Mouse (Mus musculus): ENCODE measurements at regions not wholly inside any gene's neighbourhood (a gene's known extent, or its start where the extent isn't known, plus 50 kb on each side); places are given as distances from the start of the nearest gene placed in this dataset.

GRCm38 (mm10) chr5:45062567-45062966 lies 263.1 kb upstream of the Ldb2 start:
- no peak for ATAC-seq (replicated peaks; ENCODE audit: low read depth, poor library complexity, severe bottlenecking)

DNA sequence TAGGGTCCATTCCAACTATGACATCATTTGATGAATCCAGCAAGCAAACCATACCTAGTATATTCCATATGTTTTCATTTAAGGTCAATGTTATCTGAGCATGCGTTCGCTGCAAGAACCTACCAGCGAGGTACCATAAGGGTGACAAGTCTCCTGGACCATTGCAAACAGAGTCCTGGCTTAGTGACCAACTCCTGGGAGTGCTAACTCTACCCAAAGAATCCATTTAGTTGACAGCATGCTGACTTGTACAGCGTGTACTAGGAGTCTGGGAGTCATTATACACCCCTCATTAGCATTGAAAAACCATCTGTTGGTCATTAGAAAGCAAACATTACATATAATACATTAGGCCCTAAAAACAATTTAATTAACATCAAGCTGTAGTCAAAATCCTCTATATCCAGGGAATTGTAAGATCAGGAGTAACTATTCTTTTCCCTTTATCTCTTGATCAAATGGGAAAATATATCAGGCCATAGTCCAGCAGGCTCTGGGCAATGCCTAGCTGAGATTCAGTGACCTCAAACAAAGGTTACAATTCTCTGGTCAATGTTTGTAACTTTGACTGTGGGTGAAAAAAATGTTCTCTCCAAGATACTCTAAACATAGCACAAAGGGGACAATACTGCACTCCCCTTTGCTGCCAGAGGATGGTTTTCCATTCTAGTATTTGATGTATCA lies 255.9 kb upstream of the Ldb2 start:
- no peak for ATAC-seq (replicated peaks; ENCODE audit: low read depth, poor library complexity, severe bottlenecking)

GRCm38 (mm10) chr5:45049410-45049809 lies 249.9 kb upstream of the Ldb2 start:
- ATAC-seq (replicated peaks; ENCODE audit: low read depth, poor library complexity, severe bottlenecking), result no peak

- ATAC-seq (replicated peaks; ENCODE audit: low read depth, poor library complexity, severe bottlenecking), result no peak
Measured at GRCm38 (mm10) chr5:45042914-45043313, 243.4 kb upstream of the Ldb2 start.

DNA sequence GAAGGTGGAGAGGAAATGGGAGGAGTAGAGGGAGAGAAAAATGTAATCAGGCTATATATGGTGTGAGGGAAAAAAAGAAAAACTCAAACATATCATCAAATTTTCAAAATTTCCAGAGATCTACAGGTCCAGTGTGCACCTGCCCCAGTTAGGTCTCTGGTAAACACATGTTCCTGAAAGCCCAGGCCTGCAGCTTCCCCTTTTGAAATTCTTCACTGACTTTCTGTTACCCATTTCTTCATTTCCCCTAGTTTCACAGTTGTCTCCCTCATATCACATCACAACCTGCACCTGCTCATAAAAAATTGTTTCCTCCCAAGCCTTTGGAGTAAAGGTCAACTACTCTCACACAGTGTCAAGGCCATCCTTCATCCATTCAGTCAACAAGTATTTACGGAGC lies 236.9 kb upstream of the Ldb2 start:
- peak; percentile 54 for ATAC-seq (replicated peaks; ENCODE audit: low read depth, poor library complexity, severe bottlenecking)

GRCm38 (mm10) chr5:45033146-45033545 lies 233.7 kb upstream of the Ldb2 start:
- ATAC-seq (replicated peaks; ENCODE audit: low read depth, poor library complexity, severe bottlenecking), result no peak

DNA sequence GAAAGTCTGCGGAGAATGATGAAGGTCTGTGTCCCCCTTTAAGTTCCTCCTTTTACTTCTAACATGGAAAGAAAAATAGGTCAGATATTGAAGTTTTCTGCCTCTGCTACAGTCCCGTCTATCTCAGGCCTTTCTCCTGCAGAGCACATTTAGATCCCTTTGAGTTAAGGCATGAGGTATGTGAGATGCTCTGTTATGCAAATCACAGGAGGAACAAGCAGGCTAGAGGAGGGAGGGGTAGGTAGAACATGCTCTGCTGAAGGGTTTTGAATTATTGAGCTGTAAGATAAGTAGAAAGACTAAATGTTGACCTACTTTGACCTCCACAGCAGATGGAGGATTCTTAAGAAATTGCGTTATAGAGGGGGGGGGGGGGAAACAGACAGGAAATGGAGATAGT lies 228.4 kb upstream of the Ldb2 start:
- ATAC-seq (replicated peaks; ENCODE audit: low read depth, poor library complexity, severe bottlenecking), result no peak

DNA sequence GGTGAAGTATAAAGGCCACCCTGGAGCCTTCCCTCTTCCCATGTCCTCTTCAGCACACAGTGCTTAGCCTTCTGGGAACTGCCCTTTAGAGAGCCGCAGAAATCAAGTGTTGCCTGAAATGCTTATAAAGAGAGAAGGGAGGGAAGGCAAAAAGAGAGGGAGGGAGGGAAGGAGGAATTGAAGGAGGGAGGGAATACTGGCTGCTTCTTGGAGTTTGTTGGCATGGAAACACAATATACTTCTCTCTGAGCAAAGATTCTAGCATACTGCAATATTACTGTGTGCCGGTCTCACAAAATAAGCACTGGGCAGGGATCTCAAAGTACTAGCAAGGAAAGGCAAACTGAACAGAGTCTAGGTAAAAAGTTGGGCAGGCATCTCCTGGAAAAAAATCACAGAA lies 225.9 kb upstream of the Ldb2 start:
- ATAC-seq (replicated peaks; ENCODE audit: low read depth, poor library complexity, severe bottlenecking), result no peak

DNA sequence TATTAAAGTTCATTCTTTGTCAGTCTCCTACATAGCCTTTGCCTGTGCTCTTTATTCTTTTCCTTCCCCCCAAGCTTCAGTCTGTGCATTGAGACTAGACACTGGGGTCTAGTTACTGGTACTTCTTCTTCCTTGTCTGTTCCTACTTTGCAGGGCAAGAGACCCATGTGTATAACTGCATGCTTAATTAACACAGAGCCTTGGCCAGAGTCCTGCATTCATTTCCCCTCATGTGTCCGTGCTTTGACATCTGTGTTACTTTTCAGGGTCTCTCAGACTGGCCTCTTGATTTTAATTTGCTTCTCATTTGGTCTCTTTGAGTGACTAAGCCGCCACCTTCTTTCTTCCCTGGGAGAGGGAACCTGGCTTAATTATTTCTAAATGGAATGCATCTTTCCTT lies 208.4 kb upstream of the Ldb2 start:
- no peak for ATAC-seq (replicated peaks; ENCODE audit: low read depth, poor library complexity, severe bottlenecking)

- no peak for ATAC-seq (replicated peaks; ENCODE audit: low read depth, poor library complexity, severe bottlenecking)
Measured at GRCm38 (mm10) chr5:45000996-45001395, 201.5 kb upstream of the Ldb2 start.

DNA sequence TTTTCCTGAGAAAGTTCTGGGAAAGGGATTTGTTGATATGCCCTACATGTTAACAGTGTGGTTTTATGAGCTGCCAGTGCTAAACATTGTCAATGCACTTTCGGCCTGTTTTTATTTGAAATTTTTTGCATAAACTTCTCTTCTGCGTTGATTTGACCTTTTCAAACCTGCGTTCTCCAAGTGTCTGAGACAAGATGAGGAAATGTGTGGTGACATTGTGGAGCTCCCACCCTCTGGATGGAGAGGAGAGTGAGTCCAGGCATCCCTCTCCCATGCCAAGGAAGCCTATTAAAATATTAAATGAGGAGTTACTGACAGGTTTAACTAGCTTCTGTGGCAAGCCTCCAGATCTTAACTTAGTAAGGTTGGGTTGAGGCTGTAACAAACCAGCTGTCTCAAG lies 199.6 kb upstream of the Ldb2 start:
- no peak for ATAC-seq (replicated peaks; ENCODE audit: low read depth, poor library complexity, severe bottlenecking)

DNA sequence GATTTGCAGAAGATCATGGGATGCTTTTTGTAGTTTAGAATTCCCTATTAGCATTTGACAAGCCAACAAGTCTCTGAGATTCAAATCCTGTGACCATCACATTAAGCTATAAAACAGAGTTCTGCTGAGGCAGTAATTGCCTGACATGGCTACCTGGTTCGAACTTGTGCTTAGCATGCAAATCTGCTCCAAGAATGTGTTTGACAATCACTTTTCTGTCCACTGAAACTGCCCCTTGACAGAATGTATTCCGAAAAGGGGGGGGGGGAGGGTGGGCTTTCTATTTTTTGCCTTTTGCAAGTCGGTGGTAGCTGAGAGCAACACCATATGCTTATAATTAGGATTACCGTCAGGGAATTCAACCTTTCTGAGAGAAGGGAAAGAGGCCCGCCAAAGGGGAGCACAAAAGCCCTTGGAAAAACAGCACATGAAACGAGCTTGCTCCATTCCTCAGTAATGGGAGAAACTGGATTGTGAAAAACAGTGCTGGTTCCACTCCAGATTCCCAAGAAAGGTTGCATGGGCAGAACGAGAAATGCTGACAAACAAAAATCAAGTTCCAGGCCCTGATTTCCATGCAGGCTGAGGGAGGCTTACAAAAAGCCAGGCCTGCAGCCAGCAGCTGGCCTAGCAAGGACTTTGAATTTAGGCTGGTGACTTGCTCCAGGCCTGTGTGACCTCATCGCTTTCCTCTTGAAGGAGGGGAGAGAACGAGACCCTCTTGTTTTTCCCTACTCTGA lies 176.1 kb upstream of the Ldb2 start:
- no peak for ATAC-seq (replicated peaks; ENCODE audit: low read depth, poor library complexity, severe bottlenecking)

DNA sequence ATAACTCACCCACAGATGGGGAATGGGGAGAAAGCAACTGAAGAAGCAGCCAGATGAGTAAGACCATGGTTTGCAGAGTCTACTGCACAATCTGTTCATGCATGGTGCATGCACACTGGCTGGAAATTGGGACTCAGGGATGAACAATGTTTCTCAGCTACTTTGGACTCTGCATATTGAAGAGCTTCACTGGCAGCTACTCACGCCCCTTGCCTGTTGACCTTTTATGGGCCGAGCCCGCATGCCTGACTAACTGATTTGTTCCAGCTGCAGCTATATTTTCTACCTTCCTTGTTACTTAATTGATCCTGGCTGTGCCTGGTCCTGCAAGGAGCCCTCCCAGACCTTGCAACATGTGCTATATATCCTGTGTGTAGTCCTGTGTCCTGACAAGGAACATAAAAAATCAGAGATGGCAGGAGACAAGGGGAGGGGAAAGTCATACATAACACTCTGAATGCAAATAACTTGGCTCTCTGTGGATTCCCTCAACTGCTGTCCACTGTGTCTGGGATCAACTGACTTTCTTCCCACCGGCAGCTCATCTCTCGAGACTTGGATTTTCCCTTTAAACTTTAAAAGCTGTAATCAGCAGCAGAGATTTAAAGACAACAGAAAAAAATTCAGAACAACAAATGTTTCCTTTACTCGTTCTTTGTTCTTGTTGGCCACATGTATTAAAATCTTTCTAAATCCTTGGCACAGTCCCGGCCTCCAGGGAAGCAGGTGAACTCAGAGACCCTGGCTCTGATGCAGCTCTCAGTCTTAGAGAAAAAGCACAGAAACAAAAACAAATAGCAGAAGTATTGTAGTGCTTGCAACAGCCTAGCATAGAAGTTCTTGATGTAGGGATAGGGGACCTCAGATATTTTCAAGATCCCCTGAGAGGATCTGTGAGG lies 143.8 kb upstream of the Ldb2 start:
- no peak for ATAC-seq (replicated peaks; ENCODE audit: low read depth, poor library complexity, severe bottlenecking)

DNA sequence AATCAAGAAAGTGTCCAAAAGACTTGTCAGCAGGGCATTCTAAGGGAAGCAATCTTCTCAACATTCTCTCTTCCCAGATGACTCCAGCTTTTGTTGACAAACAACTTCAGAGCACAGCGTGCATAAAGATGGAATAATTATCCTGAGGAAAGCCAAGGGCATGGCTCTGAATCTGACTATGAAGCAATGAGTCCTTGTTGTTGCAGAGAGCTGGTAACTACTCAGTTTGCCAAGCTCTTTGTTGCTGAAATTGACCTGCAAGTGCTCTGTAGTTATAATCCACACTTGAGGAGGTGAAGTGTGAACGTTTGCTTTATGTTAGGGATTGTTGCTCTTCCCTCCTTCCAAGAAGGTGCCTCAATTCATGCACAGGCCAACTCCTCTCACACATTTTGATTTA lies 143.1 kb upstream of the Ldb2 start:
- no peak for ATAC-seq (replicated peaks; ENCODE audit: low read depth, poor library complexity, severe bottlenecking)

DNA sequence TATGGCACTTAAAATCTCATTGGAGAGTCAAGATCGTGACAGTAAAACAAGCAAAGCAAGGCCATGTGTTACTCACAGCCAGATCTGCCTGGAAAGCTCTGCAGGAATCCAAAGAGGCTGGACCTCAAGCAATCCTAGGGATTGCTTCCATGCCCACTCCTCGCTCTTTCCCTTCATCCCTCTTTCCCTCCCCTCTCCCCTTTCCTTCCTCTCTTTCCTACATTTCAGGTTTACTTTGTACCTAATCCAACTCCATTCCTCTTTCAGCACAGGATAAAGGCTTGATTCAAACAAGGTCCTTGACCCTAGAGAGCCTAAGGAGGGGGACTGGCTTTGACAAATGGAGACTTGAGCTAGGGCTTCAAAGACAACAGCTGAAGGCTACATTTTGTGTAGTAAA lies 126.0 kb upstream of the Ldb2 start:
- no peak for ATAC-seq (replicated peaks; ENCODE audit: low read depth, poor library complexity, severe bottlenecking)

DNA sequence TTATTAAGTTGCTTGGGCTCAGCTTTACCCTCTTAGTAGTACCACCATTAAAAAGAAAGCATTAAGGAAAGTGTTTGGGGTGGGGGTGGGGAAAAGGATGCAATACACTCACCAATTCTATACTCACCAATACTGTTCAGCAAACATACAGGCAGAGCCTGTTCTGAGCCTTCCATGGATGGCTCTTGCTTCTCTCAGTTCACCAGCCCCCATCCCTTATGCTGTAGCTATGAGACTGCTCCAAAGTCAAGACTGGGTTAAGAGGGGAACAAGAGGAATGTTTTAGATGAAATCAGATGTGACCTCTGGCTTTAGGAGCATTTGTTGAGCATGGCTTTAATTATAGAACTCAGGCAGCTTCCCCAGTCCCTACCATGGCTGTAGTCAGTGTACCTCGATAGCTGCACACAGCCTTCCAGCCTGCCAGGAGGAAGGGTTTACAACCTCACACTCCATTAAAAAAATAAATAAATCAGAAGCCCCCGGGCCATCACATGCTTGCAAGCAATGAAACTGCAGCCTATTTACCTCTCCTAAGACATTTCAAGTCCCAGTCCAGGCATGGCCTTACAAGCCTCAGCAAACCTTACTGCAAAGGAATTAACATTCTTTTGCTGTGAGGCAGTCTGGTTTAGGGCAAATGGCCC lies 122.8 kb upstream of the Ldb2 start:
- ATAC-seq (replicated peaks; ENCODE audit: low read depth, poor library complexity, severe bottlenecking), result no peak

- no peak for ATAC-seq (replicated peaks; ENCODE audit: low read depth, poor library complexity, severe bottlenecking)
Measured at GRCm38 (mm10) chr5:44917816-44918213, 118.3 kb upstream of the Ldb2 start.

DNA sequence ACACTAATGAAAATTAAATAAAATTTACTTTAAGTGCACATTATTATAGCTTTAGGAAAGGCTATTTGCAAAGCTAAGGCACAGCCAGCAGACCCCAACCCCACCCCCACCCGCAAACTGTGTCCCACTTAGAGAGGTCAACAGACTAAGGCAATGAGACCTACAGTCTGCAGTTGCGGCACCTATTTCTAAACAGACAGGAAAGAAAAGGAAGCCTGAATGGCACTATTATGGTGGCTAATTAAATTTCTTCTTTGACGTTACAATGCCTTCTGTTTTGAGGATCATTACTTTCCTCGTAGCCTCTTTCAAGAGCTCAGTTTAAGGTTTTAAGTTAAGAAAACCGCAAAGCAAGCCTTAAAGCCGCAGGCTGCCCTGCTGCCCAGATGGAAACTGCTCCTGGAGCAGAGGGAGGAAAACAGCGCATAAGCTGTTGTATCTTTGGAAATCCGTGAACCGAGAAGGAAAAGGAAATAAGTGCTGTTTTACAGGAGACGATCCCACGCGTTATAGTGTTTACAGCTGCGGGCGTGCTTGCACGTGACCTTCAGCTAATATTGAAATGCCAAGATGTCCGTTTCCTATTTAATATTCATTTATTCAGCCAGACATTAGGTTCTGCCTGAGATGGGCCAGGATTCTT lies 117.8 kb upstream of the Ldb2 start:
- ATAC-seq (replicated peaks; ENCODE audit: low read depth, poor library complexity, severe bottlenecking), result no peak

GRCm38 (mm10) chr5:44902541-44902940 lies 103.1 kb upstream of the Ldb2 start:
- ATAC-seq (replicated peaks; ENCODE audit: low read depth, poor library complexity, severe bottlenecking), result no peak

DNA sequence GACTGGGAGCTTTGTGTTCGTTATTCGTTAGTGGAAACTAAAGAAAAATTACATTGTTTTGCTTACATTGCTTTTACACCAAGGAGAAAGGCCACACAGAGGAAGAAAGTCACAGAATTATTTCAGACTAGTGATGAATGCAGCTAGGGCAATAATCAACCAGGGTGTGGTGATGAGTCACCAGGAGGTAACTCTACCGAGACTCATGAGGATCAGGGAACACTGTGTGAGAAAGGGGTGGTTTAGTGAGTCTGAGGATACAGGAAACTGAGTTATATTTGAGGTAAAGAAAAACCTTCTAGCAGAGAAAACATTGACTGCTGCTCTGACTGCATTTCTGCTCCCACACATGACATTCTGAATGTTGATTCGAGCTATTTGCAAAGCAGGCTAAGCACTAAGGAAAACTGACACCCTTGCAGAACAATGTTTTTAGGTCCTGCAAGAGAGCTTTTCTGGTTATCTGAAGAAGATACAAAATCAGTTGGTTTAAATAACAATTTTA lies 87.1 kb upstream of the Ldb2 start:
- no peak for ATAC-seq (replicated peaks; ENCODE audit: low read depth, poor library complexity, severe bottlenecking)

All from common myeloid progenitor, adult 5-6 weeks (primary cell).